Mouse (Mus musculus) heart, embryonic 16.5 days (tissue): ENCODE results near the gene Gm3045. TPM values are rescaled to one million over a fixed set of nuclear protein-coding genes. Genes with fewer than 3 reads are reported as not detected.

Experiments used
- ATAC-seq: fragments of 200-750 bp; cut with Nextera tagmentation; replicated peaks from 2 replicates; pipeline ENCODE4 v1.8.0; 2017; ENCODE audit warnings: moderate number of reproducible peaks; ENCODE audit not compliant: insufficient read depth, low FRiP score; ENCODE audit errors: extremely low read depth
- H3K27ac ChIP-seq: fragments of 300-500 bp; sonication (generic); 2 replicates; pipeline ENCODE4 v1.5.1; 2014; ENCODE audit warnings: mild to moderate bottlenecking, low read length, control low read depth, moderate library complexity
- H3K27me3 ChIP-seq: fragments of 300-500 bp; sonication (generic); 2 replicates; pipeline ENCODE4 v1.6.1; 2014; ENCODE audit warnings: low read length, mixed read lengths; ENCODE audit not compliant: control insufficient read depth, insufficient read depth
- H3K36me3 ChIP-seq: fragments of 300-500 bp; sonication (generic); 2 replicates; pipeline ENCODE4 v1.6.1; 2014; ENCODE audit not compliant: control insufficient read depth, insufficient read depth
- H3K4me1 ChIP-seq: fragments of 300-500 bp; sonication (generic); 2 replicates; pipeline ENCODE4 v1.6.1; 2014; ENCODE audit warnings: low read length, mixed read lengths; ENCODE audit not compliant: control insufficient read depth, insufficient read depth
- H3K4me2 ChIP-seq: fragments of 300-500 bp; sonication (generic); 2 replicates; pipeline ENCODE4 v1.6.1; 2014; ENCODE audit warnings: low read depth, mild to moderate bottlenecking, control low read depth, low read length
- H3K4me3 ChIP-seq: fragments of 300-500 bp; sonication (generic); 2 replicates; pipeline ENCODE4 v1.5.1; 2014; ENCODE audit warnings: mild to moderate bottlenecking, control low read depth, low read length
- H3K9ac ChIP-seq: fragments of 300-500 bp; sonication (generic); 2 replicates; pipeline ENCODE4 v1.6.1; 2014; ENCODE audit warnings: low read length, control low read depth
- H3K9me3 ChIP-seq: fragments of 300-500 bp; sonication (generic); replicated peaks from 2 replicates; pipeline ENCODE4 v1.6.1; 2016; ENCODE audit warnings: low read length; ENCODE audit not compliant: control insufficient read depth
- WGBS: fragments of 180-500 bp; shearing (Covaris S2); extraction: QIAGEN DNeasy Blood & Tissue Kit; methylation state at CpG from one replicate; pipeline ENCODE4 v1.1.7; 2014; 5-methylcytosine and 5-hydroxymethylcytosine counted together
- polyA plus RNA-seq: library from polyadenylated mRNA; unstranded; fragments of >200 nt; fragmentation: Nextera tagmentation; extraction: Ambion mirVana; gene quantifications from 2 replicates; pipeline ENCODE4 v1.2.1, GENCODE M21; 2015

The Gm3045 gene
- polyA plus RNA-seq, 1 experiment from 2014 or later = not detected

DNA sequence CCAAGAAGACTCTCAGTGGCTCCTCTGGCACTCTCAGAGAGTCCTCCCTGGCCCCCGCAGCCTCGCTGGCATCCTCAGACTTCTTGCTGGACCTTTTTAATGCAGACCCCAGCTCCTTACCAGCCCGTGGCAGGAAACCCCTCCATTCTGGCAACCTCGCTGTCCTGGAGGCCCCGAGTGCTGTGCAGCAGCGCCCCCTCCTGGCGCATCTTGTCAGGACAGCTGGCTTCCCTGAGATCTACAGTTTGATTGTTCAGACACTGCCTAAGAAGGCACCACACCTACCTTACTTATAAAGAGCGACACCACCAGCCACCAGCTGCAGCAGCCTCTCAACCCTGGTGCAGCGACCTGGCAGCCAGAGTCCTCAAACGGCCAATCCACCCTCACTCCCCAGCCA, 7.1 kb downstream of the Gm3045 start:
- Histone ChIP-seq H3K4me3 (no peak overlapping the region), H3K27me3 (peaks cover 43% of the 10 kb centered on the region), H3K4me2 (no peak overlapping the region), H3K9me3 (no peaks in the 10 kb centered on the region), H3K27ac (no peak overlapping the region), H3K9ac (no peak overlapping the region), H3K4me1 (peaks cover 6% of the 10 kb centered on the region), H3K36me3 (no peaks in the 10 kb centered on the region)
- no peak for ATAC-seq
- WGBS = 23% methylated on average over 10 of the region's 10 CpGs

DNA sequence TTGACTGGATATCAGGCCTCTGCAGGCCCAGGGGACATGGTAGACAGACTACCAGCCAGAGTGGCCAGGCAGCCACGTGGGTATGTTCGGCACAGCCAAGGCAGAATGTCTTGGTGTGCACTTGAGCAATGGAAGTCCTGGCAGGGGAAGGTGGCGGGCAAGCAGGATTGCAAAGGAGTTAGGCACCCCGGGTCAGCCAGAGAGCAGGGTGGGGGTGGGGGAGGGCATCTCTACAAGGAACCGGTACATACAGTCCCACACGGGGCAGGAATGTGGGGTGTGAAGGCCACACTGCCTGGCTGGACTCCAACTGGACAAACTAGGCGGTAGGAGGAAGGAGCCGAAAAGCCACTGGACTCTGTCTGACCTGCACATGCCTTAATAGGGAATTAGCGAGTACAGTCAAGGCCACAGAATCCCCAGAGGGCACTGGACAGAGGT, 7.9 kb downstream of the Gm3045 start:
- WGBS = 66% methylated on average over 9 of the region's 9 CpGs
- H3K27ac ChIP-seq = no peak overlapping the region
- no peak overlapping the region for H3K9ac ChIP-seq
- ATAC-seq = no peak; the same call in 1 of the 2 replicates
- peaks cover 8% of the 10 kb centered on the region for H3K4me1 ChIP-seq
- no peak overlapping the region for H3K4me3 ChIP-seq
- peaks cover 46% of the 10 kb centered on the region for H3K27me3 ChIP-seq
- no peaks in the 10 kb centered on the region for H3K36me3 ChIP-seq
- no peak overlapping the region for H3K4me2 ChIP-seq
- H3K9me3 ChIP-seq = no peaks in the 10 kb centered on the region

DNA sequence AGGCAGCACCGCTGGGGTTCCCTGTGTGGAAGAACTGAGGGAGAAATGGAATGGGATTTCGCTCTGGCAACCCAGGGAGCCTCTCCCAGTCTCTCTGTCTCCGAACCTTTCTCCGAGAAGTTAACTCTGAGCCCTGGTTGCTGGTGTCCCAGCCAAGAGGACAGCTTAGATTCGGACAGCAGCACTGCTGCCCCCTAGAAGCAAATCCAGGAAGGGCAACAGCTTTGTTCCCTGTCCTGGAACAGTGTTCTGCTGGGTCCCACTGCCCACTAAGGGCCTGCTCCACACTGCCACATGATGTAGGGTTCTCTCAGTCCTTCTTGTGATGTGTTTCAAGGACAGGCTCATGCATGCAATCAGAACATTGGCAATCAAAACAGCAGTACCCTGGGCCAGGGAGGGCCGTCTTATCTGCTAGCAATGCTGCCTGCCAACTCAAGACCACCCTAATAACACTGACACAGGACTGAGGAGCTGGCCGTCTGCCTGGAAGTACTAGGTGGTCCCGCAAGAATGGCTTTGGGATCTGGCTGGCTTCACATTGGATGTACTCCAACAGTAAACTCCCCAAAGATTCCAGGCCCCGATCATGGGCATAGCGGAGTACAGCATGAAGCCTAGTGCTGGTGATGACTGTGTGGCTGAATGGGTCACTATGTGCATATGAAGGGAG, 9.4 kb downstream of the Gm3045 start:
- ATAC-seq = no peak
- Histone ChIP-seq H3K36me3 (no peaks in the 10 kb centered on the region), H3K4me3 (no peak overlapping the region), H3K27me3 (peaks cover 58% of the 10 kb centered on the region), H3K4me2 (no peak overlapping the region), H3K4me1 (peaks cover 8% of the 10 kb centered on the region), H3K9me3 (no peaks in the 10 kb centered on the region), H3K27ac (no peak overlapping the region), H3K9ac (no peak overlapping the region)
- WGBS = 57% methylated on average over 10 of the region's 10 CpGs

DNA sequence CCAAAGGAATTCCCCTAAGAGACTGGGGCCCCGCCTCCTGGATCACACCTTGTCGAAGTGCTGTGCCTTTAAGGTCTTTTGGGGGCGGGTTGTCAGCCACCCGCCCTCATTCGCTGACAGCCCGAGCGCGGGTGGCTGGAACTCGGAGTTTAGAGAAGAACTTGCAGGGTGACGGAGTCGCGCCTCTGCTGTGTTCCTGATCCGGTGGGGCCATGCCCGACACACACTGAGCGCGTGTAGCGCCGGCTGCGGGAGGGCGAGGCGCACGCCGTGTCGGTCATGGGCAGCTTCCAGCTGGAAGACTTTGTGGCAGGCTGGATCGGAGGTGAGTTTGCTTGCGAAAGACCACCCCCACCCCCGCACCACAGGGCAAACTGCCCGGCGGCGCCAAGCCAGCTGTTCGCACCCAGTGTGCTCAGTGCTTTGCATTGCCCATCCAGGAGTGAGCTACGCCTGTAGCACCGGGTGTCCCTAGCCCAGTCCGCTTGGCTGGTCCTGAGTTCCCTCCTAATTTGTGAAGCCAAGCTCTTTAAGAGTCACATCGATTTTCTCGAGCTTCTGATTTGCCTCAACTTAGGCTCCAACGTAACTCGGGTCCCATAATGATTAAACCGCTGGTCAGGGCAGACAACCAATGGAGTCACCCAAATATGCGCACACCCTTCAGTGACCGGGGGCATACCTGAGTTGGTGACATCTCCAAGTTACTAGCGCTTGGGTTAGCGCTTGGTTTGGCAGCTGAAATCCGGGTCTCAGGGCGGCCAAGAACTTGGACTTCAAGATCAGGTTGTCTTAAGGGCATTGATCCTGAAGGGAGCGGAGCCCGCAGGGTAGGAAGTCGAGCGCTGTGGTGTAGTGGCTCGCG, 12.0 kb downstream of the Gm3045 start, which contains the start of gene Slc25a48:
Gene Slc25a48 (plus strand): TSS at position 145 of the 865 bp plus-strand sequence.
- peak; percentile 58 for ATAC-seq
- Histone ChIP-seq H3K4me2 (peak within 1 kb of the TSS; percentile 71), H3K27ac (no peak within 1 kb of the TSS), H3K4me3 (peak within 1 kb of the TSS; percentile 45), H3K9me3 (no peaks in the 10 kb centered on the region), H3K27me3 (peaks cover 62% of the 10 kb centered on the region), H3K36me3 (no peaks in the 10 kb centered on the region), H3K9ac (no peak within 1 kb of the TSS; the same call in 1 of the 2 replicates), H3K4me1 (peaks cover 8% of the 10 kb centered on the region)
- WGBS = 4% methylated on average over 51 of the region's 51 CpGs

DNA sequence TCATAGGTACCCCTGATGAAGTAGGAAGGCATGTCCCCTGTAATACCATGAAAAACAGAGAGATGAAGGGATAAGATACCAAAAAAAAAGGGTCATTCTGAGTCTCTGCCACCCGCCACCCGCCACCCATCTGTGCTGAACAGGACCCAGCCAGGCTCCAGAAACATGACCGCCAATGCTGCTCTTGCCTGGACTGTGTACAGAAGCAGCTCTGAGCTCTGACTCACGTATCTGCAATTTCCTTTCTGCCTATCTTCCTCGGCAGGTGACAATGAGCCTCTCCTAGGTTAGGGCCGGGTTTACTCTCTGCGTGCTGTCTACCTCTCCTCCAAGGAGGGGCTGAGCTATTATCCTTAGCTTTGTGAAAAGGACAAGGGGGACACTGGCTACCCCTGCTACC, 17.0 kb downstream of the Gm3045 start:
- 57% methylated on average over 7 of the region's 7 CpGs for WGBS
- Histone ChIP-seq H3K36me3 (no peaks in the 10 kb centered on the region), H3K4me3 (no peak overlapping the region), H3K27me3 (peaks cover 25% of the 10 kb centered on the region), H3K9ac (no peak overlapping the region), H3K9me3 (no peaks in the 10 kb centered on the region), H3K4me2 (no peak overlapping the region), H3K4me1 (peaks cover 3% of the 10 kb centered on the region; the same call in 1 of the 2 replicates), H3K27ac (no peak overlapping the region)
- no peak for ATAC-seq

DNA sequence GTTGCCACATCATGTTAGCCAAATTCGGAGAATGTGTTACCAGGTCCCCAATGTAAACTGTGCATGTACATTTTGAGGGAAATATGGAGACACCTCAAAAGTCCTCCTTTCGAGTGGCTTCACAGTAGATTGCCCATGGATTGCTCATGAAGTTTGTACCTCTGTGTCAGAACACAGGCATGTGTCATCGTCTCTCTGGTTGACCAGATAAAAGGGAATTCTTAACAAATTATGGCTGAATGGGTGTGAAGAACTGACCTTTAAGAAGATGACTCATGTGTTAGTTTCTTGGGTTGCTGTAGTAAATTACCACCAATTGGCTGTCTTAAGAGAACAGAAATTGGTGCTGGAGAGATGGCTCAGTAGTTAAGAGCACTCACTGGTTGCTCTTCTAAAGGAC, 17.7 kb downstream of the Gm3045 start:
- H3K9me3 ChIP-seq = no peaks in the 10 kb centered on the region
- no peak overlapping the region for H3K27ac ChIP-seq
- H3K27me3 ChIP-seq = peaks cover 21% of the 10 kb centered on the region
- no peaks in the 10 kb centered on the region for H3K4me1 ChIP-seq
- no peak overlapping the region for H3K4me2 ChIP-seq
- ATAC-seq = no peak
- 82% methylated on average over 3 of the region's 3 CpGs for WGBS
- no peak overlapping the region for H3K4me3 ChIP-seq
- H3K36me3 ChIP-seq = no peaks in the 10 kb centered on the region
- H3K9ac ChIP-seq = no peak overlapping the region

DNA sequence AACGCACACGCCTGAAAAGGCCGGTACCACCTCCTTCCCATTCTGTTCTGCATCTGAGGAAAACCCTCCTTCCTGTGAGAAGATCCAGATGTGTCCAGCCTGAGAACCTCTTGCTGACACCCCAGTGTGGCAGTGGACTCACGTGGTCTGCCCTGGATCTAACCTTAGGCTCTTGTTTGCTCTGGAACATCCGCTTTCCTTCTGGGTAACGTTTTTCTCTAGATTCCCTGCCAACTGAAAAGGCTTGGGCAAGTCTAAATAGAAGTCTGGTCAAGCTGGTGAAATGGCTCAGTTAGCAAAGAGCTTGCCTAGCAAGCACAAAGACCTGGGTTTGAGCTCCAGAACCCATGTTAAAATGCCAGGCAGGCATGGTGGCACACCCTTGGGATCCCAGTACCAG, 18.6 kb downstream of the Gm3045 start:
- no peak overlapping the region for H3K27ac ChIP-seq
- no peaks in the 10 kb centered on the region for H3K36me3 ChIP-seq
- H3K4me3 ChIP-seq = no peak overlapping the region
- no peak overlapping the region for H3K9ac ChIP-seq
- H3K27me3 ChIP-seq = peaks cover 12% of the 10 kb centered on the region
- WGBS = 78% methylated on average over 6 of the region's 6 CpGs
- no peaks in the 10 kb centered on the region for H3K9me3 ChIP-seq
- no peaks in the 10 kb centered on the region for H3K4me1 ChIP-seq
- ATAC-seq = no peak
- no peak overlapping the region for H3K4me2 ChIP-seq

DNA sequence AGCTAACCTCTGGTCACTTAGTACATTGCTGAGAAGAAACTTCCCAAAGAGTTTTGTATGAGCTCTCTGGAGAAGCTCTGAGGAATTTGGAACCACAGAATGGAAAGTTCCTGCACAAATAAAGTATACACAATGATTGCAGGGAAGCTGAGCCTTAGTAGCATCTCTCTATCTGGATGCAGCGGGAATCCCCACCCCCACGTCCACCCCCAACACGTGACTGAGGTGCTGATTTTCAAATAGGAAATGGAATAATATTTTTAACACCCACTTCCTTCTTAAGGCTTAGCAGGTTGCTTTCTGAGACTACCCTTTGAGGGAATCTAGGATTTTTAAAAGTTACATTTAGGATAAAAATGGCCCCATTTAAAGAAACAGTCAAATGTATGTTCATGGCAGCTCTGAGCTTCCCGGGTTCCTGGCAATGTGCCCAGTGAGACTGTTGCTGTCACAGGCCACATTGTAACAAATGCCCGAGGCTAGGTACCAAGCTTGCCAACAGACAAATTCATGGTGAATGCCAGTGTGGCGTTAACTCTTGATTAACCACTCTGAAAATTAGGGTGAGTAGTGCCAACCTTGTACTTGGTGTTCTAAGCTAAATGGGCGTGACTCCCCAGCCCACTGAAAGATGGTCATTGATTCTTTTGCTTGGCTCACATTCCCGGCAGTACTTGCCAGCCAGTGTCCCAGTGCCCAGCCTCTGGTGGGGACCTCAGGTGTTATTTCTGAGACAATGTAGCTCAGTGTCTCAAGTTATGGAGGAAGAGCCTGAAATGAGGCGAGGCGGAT, 23.0 kb downstream of the Gm3045 start:
- Histone ChIP-seq H3K4me2 (no peak overlapping the region), H3K9ac (no peak overlapping the region), H3K4me3 (no peak overlapping the region), H3K27me3 (peaks cover 3% of the 10 kb centered on the region; the same call in 1 of the 2 replicates), H3K36me3 (no peaks in the 10 kb centered on the region), H3K27ac (no peak overlapping the region), H3K4me1 (no peaks in the 10 kb centered on the region), H3K9me3 (no peaks in the 10 kb centered on the region)
- no peak for ATAC-seq
- 64% methylated on average over 10 of the region's 10 CpGs for WGBS
